Mouse (Mus musculus) retina, embryonic 14.5 days (tissue): ENCODE measurements around the gene Dnah7b.
"Not testable (repeated sequence)": the region's sequence is repeated elsewhere in the genome, so short reads cannot be mapped to it uniquely, and the experiment has no call there.

Experiments
- DNase-seq: peaks from one replicate; pipeline ENCODE4 v3.0.0-alpha.2; 2015; ENCODE audit warnings: low spot score

Gene Dnah7b

GRCm38 (mm10) chr1:46066015-46066414, at the start of gene Dnah7b:
Dnah7b (plus strand) TSS chr1:46066315.
- DNase-seq: peak; percentile 2

GRCm38 (mm10) chr1:46018382-46018977, 47.6 kb upstream of the Dnah7b start:
- peak; percentile 35 for DNase-seq

DNA sequence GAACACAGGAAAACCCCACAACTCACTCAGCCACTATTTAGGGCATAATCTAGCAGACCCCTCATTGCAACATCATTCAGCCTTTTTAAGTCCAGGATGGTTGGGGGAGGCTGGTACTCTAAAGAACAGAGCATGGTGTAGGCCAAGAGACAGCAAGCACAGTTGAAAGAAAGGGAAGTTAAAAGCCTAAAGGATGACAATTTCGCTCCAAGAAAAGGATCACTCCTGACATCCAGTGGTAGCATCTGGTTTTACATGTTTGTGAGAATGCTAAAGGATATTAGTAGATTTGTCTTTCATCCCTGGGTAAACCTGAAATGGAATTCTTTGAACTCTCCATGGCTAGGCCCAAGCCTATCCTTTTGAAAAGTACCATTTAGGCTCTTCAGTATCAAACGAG, 43.9 kb upstream of the Dnah7b start:
- peak; percentile 56 for DNase-seq

GRCm38 (mm10) chr1:46031993-46032555, 34.0 kb upstream of the Dnah7b start:
- DNase-seq: no peak

GRCm38 (mm10) chr1:46048188-46048587, 17.9 kb upstream of the Dnah7b start:
- no peak for DNase-seq

GRCm38 (mm10) chr1:46066484-46067251, 553 bp downstream of the Dnah7b start:
- peak; percentile 84 for DNase-seq

- peak; percentile 3 for DNase-seq
Observed at GRCm38 (mm10) chr1:46068787-46069186, 2.7 kb downstream of the Dnah7b start.

GRCm38 (mm10) chr1:46077891-46078290, 11.8 kb downstream of the Dnah7b start:
- no peak for DNase-seq

- no peak for DNase-seq
Observed at GRCm38 (mm10) chr1:46100484-46100883, 34.4 kb downstream of the Dnah7b start.

- DNase-seq: not testable (repeated sequence)
Observed at GRCm38 (mm10) chr1:46112606-46113005, 46.5 kb downstream of the Dnah7b start.

- not testable (repeated sequence) for DNase-seq
Observed at GRCm38 (mm10) chr1:46117179-46117578, 51.1 kb downstream of the Dnah7b start.

DNA sequence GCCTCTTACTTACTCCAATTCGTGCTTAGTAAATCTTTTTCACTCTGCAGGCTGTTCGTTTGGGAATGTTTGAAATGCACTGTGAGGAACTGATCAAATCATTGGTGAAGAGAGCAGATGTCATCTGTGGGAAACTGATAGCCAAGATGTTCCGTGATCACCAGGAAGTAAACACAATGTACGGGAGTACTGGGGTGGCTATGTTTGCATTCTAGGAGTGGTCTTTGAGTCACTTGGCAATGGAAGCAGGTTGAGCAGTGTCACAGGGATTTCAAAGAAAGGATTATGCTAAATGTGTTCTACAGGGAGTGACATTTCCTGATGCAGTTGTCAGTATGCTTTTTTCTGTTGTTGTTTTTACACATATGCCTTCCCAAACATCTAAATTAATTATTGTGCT, 61.9 kb downstream of the Dnah7b start:
- no peak for DNase-seq

GRCm38 (mm10) chr1:46196835-46197234, 130.7 kb downstream of the Dnah7b start:
- not testable (repeated sequence) for DNase-seq

DNA sequence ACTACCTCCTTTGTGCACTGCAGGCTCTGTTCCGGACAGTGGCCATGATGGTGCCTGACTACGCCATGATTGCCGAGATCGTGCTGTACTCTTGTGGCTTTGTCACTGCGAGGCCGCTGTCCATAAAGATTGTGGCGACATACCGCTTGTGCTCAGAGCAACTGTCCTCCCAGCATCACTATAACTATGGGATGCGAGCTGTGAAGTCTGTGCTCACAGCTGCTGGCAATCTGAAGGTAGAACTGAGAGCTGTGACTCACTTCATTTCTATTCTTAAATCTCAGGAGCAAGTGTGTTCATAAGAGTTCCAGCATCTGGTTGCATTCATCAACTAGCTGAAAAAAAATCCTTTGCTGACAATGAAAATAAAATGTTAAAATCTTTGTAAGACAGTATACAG, 135.1 kb downstream of the Dnah7b start:
- not testable (repeated sequence) for DNase-seq

GRCm38 (mm10) chr1:46210014-46210588, 144.0 kb downstream of the Dnah7b start:
- DNase-seq: not testable (repeated sequence)

DNA sequence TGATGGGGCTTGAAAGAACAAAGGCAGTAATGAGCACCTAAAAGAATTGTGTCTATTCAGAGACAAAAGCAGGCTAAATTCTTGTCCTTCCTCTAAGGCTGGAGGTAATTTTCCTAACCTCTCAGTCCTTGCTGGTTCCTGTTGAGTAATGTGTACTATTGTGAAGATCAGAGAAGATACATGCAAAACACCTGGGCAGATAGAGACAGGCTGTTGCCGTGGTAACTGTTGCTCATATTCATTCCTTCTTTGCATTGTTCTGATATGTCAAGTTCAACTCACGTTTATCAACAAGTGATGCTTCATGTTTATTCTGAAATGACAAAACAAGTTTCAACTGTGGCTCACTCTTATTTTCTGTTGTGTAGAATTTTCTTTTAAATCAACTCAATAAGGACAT, 156.6 kb downstream of the Dnah7b start:
- DNase-seq: not testable (repeated sequence)

- DNase-seq: not testable (repeated sequence)
Observed at GRCm38 (mm10) chr1:46226136-46226535, 160.0 kb downstream of the Dnah7b start.

- not testable (repeated sequence) for DNase-seq
Observed at GRCm38 (mm10) chr1:46268841-46269240, 202.7 kb downstream of the Dnah7b start.

GRCm38 (mm10) chr1:46271927-46272326, 205.8 kb downstream of the Dnah7b start:
- DNase-seq: no peak

GRCm38 (mm10) chr1:46278057-46278910, 212.2 kb downstream of the Dnah7b start:
- not testable (repeated sequence) for DNase-seq

DNA sequence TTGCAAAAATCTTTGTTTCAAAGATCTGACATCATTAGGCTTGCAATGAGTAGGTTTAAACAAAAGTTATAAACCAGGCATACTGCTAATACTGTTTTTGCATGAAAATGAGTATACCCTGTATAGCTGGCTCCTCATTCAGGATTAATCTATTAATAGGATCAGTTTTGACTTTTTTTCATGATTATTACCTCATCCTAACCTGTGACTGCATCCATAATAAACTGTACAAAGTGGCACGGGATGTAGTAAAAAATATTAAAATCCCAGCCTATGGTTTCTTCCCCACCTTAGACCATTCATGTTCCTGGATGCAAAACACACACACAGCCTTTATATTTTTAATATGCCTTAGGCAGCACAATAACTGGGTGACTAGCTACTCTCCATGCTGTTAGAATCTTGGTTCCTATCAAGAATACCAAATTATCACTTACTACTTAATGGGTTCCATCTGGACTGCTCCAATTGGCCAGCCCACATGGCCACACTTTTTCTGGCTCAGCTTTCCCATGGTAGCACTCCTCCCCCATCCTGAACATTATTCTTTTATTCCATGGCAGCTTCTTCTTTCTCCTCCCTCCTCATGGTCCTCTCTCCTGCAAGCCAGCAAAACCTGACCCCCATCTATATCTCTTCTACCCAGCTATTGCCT, 212.9 kb downstream of the Dnah7b start:
- not testable (repeated sequence) for DNase-seq
